Mouse (Mus musculus) embryonic facial prominence, embryonic 12.5 days (tissue): Measurements from ENCODE around the gene P3h4. TPM values are rescaled to one million over a fixed set of nuclear protein-coding genes. Genes with fewer than 3 reads are reported as not detected.
"Not testable (repeated sequence)": the region's sequence is repeated elsewhere in the genome, so short reads cannot be mapped to it uniquely, and the experiment has no call there.

Experiments used
- ATAC-seq: fragments of 200-750 bp; cut with Nextera tagmentation; 2 replicates; pipeline ENCODE4 v1.8.0; 2017; ENCODE audit not compliant: insufficient number of reproducible peaks, insufficient read depth, low FRiP score, low TSS enrichment
- H3K27ac ChIP-seq: fragments of 300-500 bp; sonication (generic); 2 replicates; pipeline ENCODE4 v1.5.1; 2016; ENCODE audit warnings: mild to moderate bottlenecking
- H3K27me3 ChIP-seq: fragments of 300-500 bp; sonication (generic); 2 replicates; pipeline ENCODE4 v1.6.1; 2016; ENCODE audit warnings: mild to moderate bottlenecking, moderate library complexity
- H3K36me3 ChIP-seq: fragments of 300-500 bp; sonication (generic); 2 replicates; pipeline ENCODE4 v1.6.1; 2016; ENCODE audit warnings: mild to moderate bottlenecking
- H3K4me1 ChIP-seq: fragments of 300-500 bp; sonication (generic); 2 replicates; pipeline ENCODE4 v1.6.1; 2016
- H3K4me2 ChIP-seq: fragments of 300-500 bp; sonication (generic); replicated peaks from 2 replicates; pipeline ENCODE4 v1.6.1; 2016; ENCODE audit warnings: mild to moderate bottlenecking, moderate library complexity
- H3K4me3 ChIP-seq: fragments of 300-500 bp; sonication (generic); 2 replicates; pipeline ENCODE4 v1.5.1; 2016; ENCODE audit warnings: mild to moderate bottlenecking
- H3K9ac ChIP-seq: fragments of 300-500 bp; sonication (generic); 2 replicates; pipeline ENCODE4 v1.6.1; 2016; ENCODE audit warnings: mild to moderate bottlenecking, moderate library complexity
- H3K9me3 ChIP-seq: fragments of 300-500 bp; sonication (generic); 2 replicates; pipeline ENCODE4 v1.6.1; 2016; ENCODE audit warnings: mild to moderate bottlenecking, moderate library complexity
- WGBS: fragments of 180-500 bp; shearing (Covaris S2); methylation state at CpG from one replicate; pipeline ENCODE4 v1.1.7; 2016; 5-methylcytosine and 5-hydroxymethylcytosine counted together
- microRNA-seq: library from miRNA; unstranded; fragments of <30 nt; microRNA quantifications from one replicate; pipeline ENCODE4, GENCODE M21; 2017
- polyA plus RNA-seq: library from polyadenylated mRNA; unstranded; fragments of >200 nt; fragmentation: Nextera tagmentation; extraction: Ambion mirVana; gene quantifications from 2 replicates; pipeline ENCODE4 v1.2.1, GENCODE M21; 2016

P3h4 gene
- polyA plus RNA-seq, 1 experiment from 2014 or later: 51.4 TPM

- no peak for ATAC-seq
- Histone ChIP-seq H3K4me3 (no peak overlapping the region), H3K9me3 (no peaks in the 10 kb centered on the region), H3K4me2 (no peak overlapping the region), H3K27ac (no peak overlapping the region), H3K4me1 (no peaks in the 10 kb centered on the region), H3K9ac (no peak overlapping the region), H3K36me3 (peaks cover 62% of the 10 kb centered on the region), H3K27me3 (no peaks in the 10 kb centered on the region)
- WGBS: 75% methylated on average over 8 of the region's 8 CpGs
Measured at GRCm38 (mm10) chr11:100371981-100372558, 42.6 kb downstream of the P3h4 start.

DNA sequence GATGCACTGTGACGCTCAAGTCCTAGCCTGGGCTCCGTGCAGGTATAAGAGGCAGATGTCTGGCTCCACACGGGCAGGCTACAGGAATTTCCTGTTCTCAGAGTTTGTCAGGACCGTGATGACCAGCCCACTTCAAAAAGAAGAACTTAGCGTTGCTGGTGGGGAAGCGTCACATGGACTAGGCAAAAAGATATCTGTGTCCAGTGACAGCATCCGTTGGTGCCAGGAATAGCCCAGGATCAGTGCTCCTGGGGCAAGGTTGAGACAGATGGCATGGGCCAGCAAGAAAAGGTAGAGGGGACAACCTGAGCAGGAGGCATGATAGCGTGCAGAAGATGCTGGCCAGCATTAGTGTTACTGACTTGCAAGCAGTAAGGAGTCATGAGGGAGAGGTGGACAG is 44.8 kb downstream of the P3h4 start:
- peaks cover 42% of the 10 kb centered on the region for H3K36me3 ChIP-seq
- no peaks in the 10 kb centered on the region for H3K9me3 ChIP-seq
- H3K27me3 ChIP-seq: no peaks in the 10 kb centered on the region
- H3K4me3 ChIP-seq: no peak overlapping the region
- H3K27ac ChIP-seq: no peak overlapping the region
- no peak overlapping the region for H3K4me2 ChIP-seq
- H3K4me1 ChIP-seq: no peaks in the 10 kb centered on the region
- 73% methylated on average over 8 of the region's 8 CpGs for WGBS
- H3K9ac ChIP-seq: no peak overlapping the region
- ATAC-seq: no peak

GRCm38 (mm10) chr11:100369145-100369544 is 45.5 kb downstream of the P3h4 start:
- Histone ChIP-seq H3K36me3 (peaks cover 39% of the 10 kb centered on the region), H3K9ac (no peak overlapping the region), H3K9me3 (no peaks in the 10 kb centered on the region), H3K27me3 (no peaks in the 10 kb centered on the region), H3K4me2 (no peak overlapping the region), H3K4me3 (no peak overlapping the region), H3K4me1 (no peaks in the 10 kb centered on the region), H3K27ac (no peak overlapping the region)
- ATAC-seq: no peak
- 83% methylated on average over 7 of the region's 7 CpGs for WGBS

DNA sequence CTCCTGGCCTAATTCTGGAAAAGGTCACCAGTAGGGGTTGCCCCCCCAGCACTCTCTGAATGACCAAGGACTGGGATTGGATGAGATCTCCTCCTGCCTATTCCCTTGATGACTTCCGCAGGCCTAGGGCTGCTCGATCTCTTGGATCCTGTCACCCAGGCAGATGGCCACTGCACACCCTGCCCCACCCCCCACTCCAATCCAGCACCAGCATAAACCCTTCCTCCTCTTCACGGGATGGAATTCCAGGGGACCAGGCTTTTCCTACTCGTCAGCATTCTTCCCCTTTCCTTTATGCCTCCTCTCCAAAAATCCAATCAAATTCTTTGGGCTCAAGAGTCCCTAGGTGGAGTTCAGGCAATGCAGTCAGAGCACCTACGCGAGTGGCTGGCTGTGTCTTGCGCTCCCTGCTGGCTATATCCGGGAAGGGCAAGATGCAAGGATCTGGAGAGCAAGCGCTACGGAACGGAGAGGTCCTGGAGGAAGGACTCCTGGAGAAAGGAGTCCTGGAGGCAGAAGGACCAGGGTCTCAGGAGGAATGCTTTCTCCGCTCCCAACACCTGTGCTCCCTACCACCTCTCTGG is 51.6 kb downstream of the P3h4 start:
- whole genome bisulfite sequencing: 20% methylated on average over 12 of the region's 12 CpGs
- Histone ChIP-seq H3K4me3 (no peak overlapping the region), H3K27me3 (peaks cover 14% of the 10 kb centered on the region), H3K4me2 (no peak overlapping the region; the same call in 1 of the 2 replicates), H3K4me1 (no peaks in the 10 kb centered on the region), H3K9me3 (no peaks in the 10 kb centered on the region), H3K27ac (no peak overlapping the region), H3K9ac (no peak overlapping the region), H3K36me3 (no peaks in the 10 kb centered on the region)
- no peak for ATAC-seq

DNA sequence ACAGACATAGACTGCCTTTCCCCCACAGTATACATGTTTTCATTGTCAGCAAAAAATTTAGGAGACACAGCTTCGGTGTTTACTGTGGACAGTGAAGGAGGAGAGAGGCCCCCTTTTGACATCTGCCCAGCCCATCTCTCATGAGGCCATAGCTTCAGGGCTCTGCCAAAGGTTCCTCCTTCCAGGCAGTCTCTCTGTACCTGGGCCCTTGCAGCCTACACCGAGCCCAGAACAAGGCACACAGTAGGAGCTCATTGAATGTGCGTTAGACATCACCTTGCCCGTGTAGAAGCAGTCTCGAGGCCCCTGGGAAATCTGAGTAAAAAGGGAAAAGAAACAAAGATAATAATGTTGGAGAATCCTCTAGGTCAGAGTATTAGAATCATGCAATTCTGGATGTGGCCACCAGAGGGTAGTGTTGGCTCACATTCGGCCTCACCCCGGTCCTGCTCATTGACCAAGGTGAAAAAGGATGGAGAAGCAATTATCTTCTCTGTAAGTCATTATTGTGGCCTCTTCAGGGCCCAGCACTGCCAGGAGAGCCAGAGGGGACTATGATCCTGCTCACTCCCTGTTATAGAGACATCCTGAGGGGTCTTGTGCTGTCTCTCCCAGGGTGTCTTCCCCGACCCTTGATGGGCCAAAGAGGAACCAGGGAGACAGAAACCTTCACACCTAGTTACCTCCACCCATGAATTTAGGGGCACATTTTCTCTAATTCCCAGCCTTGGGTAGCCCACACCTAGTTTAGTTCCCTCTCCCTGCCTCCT is 52.2 kb downstream of the P3h4 start:
- Histone ChIP-seq H3K4me2 (no peak overlapping the region), H3K4me3 (no peak overlapping the region), H3K4me1 (no peaks in the 10 kb centered on the region), H3K27ac (no peak overlapping the region), H3K9me3 (no peaks in the 10 kb centered on the region), H3K36me3 (no peaks in the 10 kb centered on the region), H3K27me3 (peaks cover 18% of the 10 kb centered on the region), H3K9ac (no peak overlapping the region)
- 15% methylated on average over 8 of the region's 8 CpGs for WGBS
- 0 out of 2 replicates have a peak, but pooled peaks have one; percentile 25 for ATAC-seq

- H3K9ac ChIP-seq, ATAC-seq, H3K4me3 ChIP-seq, H3K4me1 ChIP-seq, H3K36me3 ChIP-seq, H3K4me2 ChIP-seq, H3K27ac ChIP-seq, H3K9me3 ChIP-seq: not testable (repeated sequence)
- peaks cover 30% of the 10 kb centered on the region for H3K27me3 ChIP-seq
- no CpG with 5 or more reads among the region's 13 CpGs for WGBS
Measured at GRCm38 (mm10) chr11:100361059-100361458, 53.6 kb downstream of the P3h4 start.

- H3K36me3 ChIP-seq: no peaks in the 10 kb centered on the region
- 82% methylated on average over 6 of the region's 6 CpGs for WGBS
- H3K4me2 ChIP-seq: no peak overlapping the region
- H3K9ac ChIP-seq: no peak overlapping the region
- H3K4me3 ChIP-seq: no peak overlapping the region
- no peak overlapping the region for H3K27ac ChIP-seq
- H3K4me1 ChIP-seq: peaks cover 4% of the 10 kb centered on the region; the same call in 1 of the 2 replicates
- no peaks in the 10 kb centered on the region for H3K9me3 ChIP-seq
- ATAC-seq: no peak
- peaks cover 38% of the 10 kb centered on the region for H3K27me3 ChIP-seq
Measured at GRCm38 (mm10) chr11:100360175-100360574, 54.5 kb downstream of the P3h4 start.

Small RNAs within 50 kb of the gene (microRNA-seq; reads per million reads assigned to microRNA genes)
- gene Gm27374: not detected

Other genes with a start within 250 kb of the P3h4 start
- gene Krt9, start 221.6 kb downstream of the P3h4 start, polyA plus RNA-seq: not detected in 2 replicates
- gene Krt14, start 207.3 kb downstream of the P3h4 start, polyA plus RNA-seq: 110 and 120 TPM in 2 replicates
- gene Krt16, start 165.9 kb downstream of the P3h4 start, polyA plus RNA-seq: not detected in 2 replicates
- gene Krt17, start 153.8 kb downstream of the P3h4 start, polyA plus RNA-seq: 8.1 and 12.4 TPM in 2 replicates
- gene Krt42, start 145.0 kb downstream of the P3h4 start, polyA plus RNA-seq: not detected in 2 replicates
- gene Eif1, start 95.0 kb downstream of the P3h4 start, polyA plus RNA-seq: 1,469 and 1,519 TPM in 2 replicates
- gene Gast, start 80.4 kb downstream of the P3h4 start, polyA plus RNA-seq: not detected in 2 replicates
- gene Hap1, start 58.7 kb downstream of the P3h4 start, polyA plus RNA-seq: 10.6 and 13.4 TPM in 2 replicates
- 70.6 and 74.0 TPM in 2 replicates for gene Jup, start 17.1 kb downstream of the P3h4 start, polyA plus RNA-seq
- gene Fkbp10, start 861 bp upstream of the P3h4 start, polyA plus RNA-seq: 109 and 113 TPM in 2 replicates
- 165 and 173 TPM in 2 replicates for gene Nt5c3b, start 27.0 kb upstream of the P3h4 start, polyA plus RNA-seq
- 1.3 TPM in 2 replicates for gene Klhl10, start 27.1 kb upstream of the P3h4 start, polyA plus RNA-seq
- gene Klhl11, start 57.9 kb upstream of the P3h4 start, polyA plus RNA-seq: 12.7 and 13.4 TPM in 2 replicates
- gene Acly, start 113.2 kb upstream of the P3h4 start, polyA plus RNA-seq: 201 and 203 TPM in 2 replicates
- 0.73 and 1.8 TPM in 2 replicates for gene Ttc25, start 130.8 kb upstream of the P3h4 start, polyA plus RNA-seq
- 36.2 and 37.2 TPM in 2 replicates for gene Cnp, start 160.1 kb upstream of the P3h4 start, polyA plus RNA-seq
- gene Nkiras2, start 204.4 kb upstream of the P3h4 start, polyA plus RNA-seq: 80.6 and 83.7 TPM in 2 replicates
- 280 and 292 TPM in 2 replicates for gene Dnajc7, start 205.3 kb upstream of the P3h4 start, polyA plus RNA-seq